8 mouse cellular contexts compared by ENCODE assay signal in genomic region chr2:144166102-144166750, GRCm38 (mm10).
A peak's percentile ranks its signal among the peaks of the same experiment; 100 is the strongest.
DNase-seq lines count a peak whose midpoint lies in the region; ATAC-seq and TF ChIP-seq lines count a peak whose summit lies in the region.

No protein-coding gene starts in this region.

- H3K4me3 ChIP-seq in heart, embryonic 16.5 days (ENCODE audit: low read length) = peak overlapping the region; percentile 79
- peak overlapping the region; percentile 79 for H3K4me3 ChIP-seq in bone marrow macrophage, adult 2 months (ENCODE audit: insufficient read depth, low read length)
- H3K4me3 ChIP-seq in hindbrain, embryonic 13.5 days = peak overlapping the region; percentile 65
- peak overlapping the region; percentile 61 for H3K4me3 ChIP-seq in midbrain, embryonic 15.5 days

- peak overlapping the region; percentile 96 for H3K9ac ChIP-seq in heart, embryonic 16.5 days (ENCODE audit: low read length)
- peak overlapping the region; percentile 88 for H3K9ac ChIP-seq in hindbrain, embryonic 13.5 days
- peak overlapping the region; percentile 84 for H3K9ac ChIP-seq in midbrain, embryonic 15.5 days

- peak overlapping the region; percentile 97 for H3K27ac ChIP-seq in heart, embryonic 16.5 days (ENCODE audit: low read length)
- peak overlapping the region; percentile 77; the same call in 1 of the 2 replicates for H3K27ac ChIP-seq in bone marrow macrophage, adult 2 months (ENCODE audit: insufficient read depth, low read depth, low read length)
- peak overlapping the region; percentile 95 for H3K27ac ChIP-seq in hindbrain, embryonic 13.5 days
- H3K27ac ChIP-seq in midbrain, embryonic 15.5 days = peak overlapping the region; percentile 97

- peaks cover 12% of the 10 kb centered on the region for H3K4me1 ChIP-seq in heart, embryonic 16.5 days (ENCODE audit: control insufficient read depth, insufficient read depth, low read length)
- peaks cover 13% of the 10 kb centered on the region for H3K4me1 ChIP-seq in bone marrow macrophage, adult 2 months (ENCODE audit: control insufficient read depth, insufficient read depth, low read length)
- peaks cover 21% of the 10 kb centered on the region for H3K4me1 ChIP-seq in hindbrain, embryonic 13.5 days (replicated peaks)
- peaks cover 23% of the 10 kb centered on the region for H3K4me1 ChIP-seq in midbrain, embryonic 15.5 days

- DNase-seq in heart, adult 18-20 months = no peak
- no peak for DNase-seq in urinary bladder, postnatal 25 days (ENCODE audit: low spot score)
- no peak for DNase-seq in cerebellum, adult 18-20 months

- peak overlapping the region; percentile 72 for H3K4me2 ChIP-seq in heart, embryonic 16.5 days (ENCODE audit: low read depth, low read length)
- peak overlapping the region; percentile 74 for H3K4me2 ChIP-seq in hindbrain, embryonic 13.5 days
- peak overlapping the region; percentile 73 for H3K4me2 ChIP-seq in midbrain, embryonic 15.5 days

- TF ChIP-seq POLR2A in bone marrow macrophage, adult 2 months (IDR thresholded peaks at IDR 0.05; ENCODE audit: borderline replicate concordance, low read depth, low read length) = no peak

- no peaks in the 10 kb centered on the region for H3K36me3 ChIP-seq in heart, embryonic 16.5 days (ENCODE audit: control insufficient read depth, insufficient read depth)
- H3K36me3 ChIP-seq in hindbrain, embryonic 13.5 days = no peaks in the 10 kb centered on the region
- no peaks in the 10 kb centered on the region for H3K36me3 ChIP-seq in midbrain, embryonic 15.5 days (replicated peaks)

- WGBS in heart, embryonic 16.5 days = 22% methylated on average over 12 of the region's 12 CpGs
- WGBS in hindbrain, embryonic 13.5 days = 32% methylated on average over 12 of the region's 12 CpGs
- WGBS in midbrain, embryonic 15.5 days = 28% methylated on average over 12 of the region's 12 CpGs

- TF ChIP-seq CTCF in bone marrow macrophage, adult 2 months (IDR thresholded peaks at IDR 0.05; ENCODE audit: low read depth, low read length) = 0 out of 2 replicates have a peak, but pooled peaks have one; percentile 21

- no peak for ATAC-seq in heart, embryonic 16.5 days (replicated peaks; ENCODE audit: extremely low read depth, insufficient read depth, low FRiP score)
- ATAC-seq in hindbrain, embryonic 13.5 days (ENCODE audit: low FRiP score) = no peak; the same call in 1 of the 2 replicates
- ATAC-seq in midbrain, embryonic 15.5 days (replicated peaks) = no peak
- no peak for ATAC-seq in cerebellum, adult (ENCODE audit: insufficient number of reproducible peaks, low FRiP score, low TSS enrichment)

- no peaks in the 10 kb centered on the region for H3K27me3 ChIP-seq in heart, embryonic 16.5 days (ENCODE audit: control insufficient read depth, insufficient read depth, low read length)
- peaks cover 3% of the 10 kb centered on the region; the same call in 1 of the 2 replicates for H3K27me3 ChIP-seq in hindbrain, embryonic 13.5 days
- H3K27me3 ChIP-seq in midbrain, embryonic 15.5 days (replicated peaks) = no peaks in the 10 kb centered on the region

- no peaks in the 10 kb centered on the region for H3K9me3 ChIP-seq in heart, embryonic 16.5 days (replicated peaks; ENCODE audit: control insufficient read depth, low read length)
- no peaks in the 10 kb centered on the region for H3K9me3 ChIP-seq in hindbrain, embryonic 13.5 days
- no peaks in the 10 kb centered on the region for H3K9me3 ChIP-seq in midbrain, embryonic 15.5 days
